Mouse (Mus musculus): ENCODE data around the gene Pdzk1.

GRCm38 (mm10) chr3:96832930-96833329, 3.8 kb downstream of the Pdzk1 start:
- TF ChIP-seq GATA1 (IDR thresholded peaks at IDR 0.05; ENCODE audit: borderline replicate concordance, low read length) (no peak), FLI1 (IDR thresholded peaks at IDR 0.05; ENCODE audit: low read length) (no peak)
